Mouse (Mus musculus) CH12.LX (cell line): Measurements from ENCODE around the gene Prcc. TPM values are rescaled to one million over a fixed set of nuclear protein-coding genes. Genes with fewer than 3 reads are reported as not detected.

Experiments used
- DNase-seq: peaks from one replicate; pipeline ENCODE4 v3.0.0-alpha.2; 2013; ENCODE audit errors: extremely low read depth
- H3K27ac ChIP-seq: 2 replicates; pipeline ENCODE4 v1.5.1; 2012; ENCODE audit warnings: low read depth, mild to moderate bottlenecking, control low read depth, moderate library complexity; ENCODE audit not compliant: insufficient read depth
- H3K27me3 ChIP-seq: replicated peaks from 2 replicates; pipeline ENCODE3; 2012; ENCODE audit warnings: inconsistent platforms
- H3K36me3 ChIP-seq, 2 experiments: replicated peaks in 1 of 2; 2 replicates each; pipeline versions ENCODE3 to v1.6.1; 2012; ENCODE audit warnings: inconsistent platforms in 1 of 2, low read length in 1 of 2, mild to moderate bottlenecking in 1 of 2, mixed read lengths in 1 of 2, moderate library complexity in 1 of 2; ENCODE audit not compliant: control insufficient read depth in 1 of 2, insufficient read depth in 1 of 2
- H3K4me1 ChIP-seq, 2 experiments: 2 replicates each; pipeline ENCODE4 v1.6.1; 2012; ENCODE audit warnings: inconsistent platforms in 1 of 2, moderate library complexity in 1 of 2; ENCODE audit not compliant: insufficient read depth in 2 of 2, control insufficient read depth in 1 of 2
- H3K4me2 ChIP-seq: 2 replicates; pipeline ENCODE4 v1.6.1; 2012; ENCODE audit warnings: low read depth, mild to moderate bottlenecking, control low read depth; ENCODE audit not compliant: poor library complexity, insufficient read depth, severe bottlenecking
- H3K4me3 ChIP-seq, 3 experiments: fragments of 150-350 bp in 1 of 3; sonication (generic) in 1 of 3; replicated peaks in 1 of 3; 2 replicates each; pipeline versions ENCODE3 to v1.5.1; 2011 to 2012; ENCODE audit warnings: low read depth in 2 of 3, low read length in 2 of 3, mild to moderate bottlenecking in 2 of 3, moderate library complexity in 2 of 3, control low read depth in 1 of 3, improper control_type of control experiment in 1 of 3, inconsistent platforms in 1 of 3, mixed read lengths in 1 of 3; ENCODE audit not compliant: poor library complexity in 1 of 3
- H3K79me2 ChIP-seq: replicated peaks from 2 replicates; pipeline ENCODE4 v1.6.1; 2012; ENCODE audit warnings: mild to moderate bottlenecking, moderate library complexity; ENCODE audit not compliant: control insufficient read depth, poor library complexity, insufficient read depth, severe bottlenecking; ENCODE audit errors: extremely low read depth
- H3K9ac ChIP-seq: 2 replicates; pipeline ENCODE4 v1.6.1; 2012; ENCODE audit warnings: low read depth, mild to moderate bottlenecking, control low read depth, moderate library complexity; ENCODE audit not compliant: insufficient read depth
- H3K9me3 ChIP-seq: replicated peaks from 2 replicates; pipeline ENCODE3; 2012; ENCODE audit warnings: low read length, inconsistent platforms, mixed read lengths
- CTCF ChIP-seq, 2 experiments: IDR thresholded peaks in 1 of 2; conservative IDR thresholded peaks in 1 of 2; 2 replicates each; pipeline ENCODE4 v1.5.1; 2011 to 2012; ENCODE audit warnings: low read depth in 2 of 2, low read length in 2 of 2, improper control_type of control experiment in 1 of 2, inconsistent platforms in 1 of 2, mild to moderate bottlenecking in 1 of 2, moderate library complexity in 1 of 2
- ELF1 ChIP-seq: IDR thresholded peaks from 2 replicates; pipeline ENCODE4 v1.6.1; 2014; ENCODE audit warnings: low read depth, mild to moderate bottlenecking, inconsistent platforms, low read length, improper control_type of control experiment
- GABPA ChIP-seq: IDR thresholded peaks from 2 replicates; pipeline ENCODE4 v1.6.1; 2012; ENCODE audit warnings: low read depth, low read length, improper control_type of control experiment, inconsistent platforms; ENCODE audit not compliant: insufficient replicate concordance
- JUND ChIP-seq: conservative IDR thresholded peaks from 2 replicates; pipeline ENCODE4 v1.6.1; 2011; ENCODE audit warnings: low read depth, low read length, improper control_type of control experiment
- MAFK ChIP-seq: IDR thresholded peaks from 2 replicates; pipeline ENCODE4 v1.6.1; 2011; ENCODE audit warnings: low read length, improper control_type of control experiment; ENCODE audit not compliant: insufficient replicate concordance
- MAX ChIP-seq: IDR thresholded peaks from 2 replicates; pipeline ENCODE4 v1.6.1; 2011; ENCODE audit warnings: low read length, improper control_type of control experiment
- MAZ ChIP-seq: IDR thresholded peaks from 2 replicates; pipeline ENCODE4 v1.6.1; 2012; ENCODE audit warnings: low read depth, mild to moderate bottlenecking, inconsistent platforms, low read length, improper control_type of control experiment, moderate library complexity
- MEF2A ChIP-seq: IDR thresholded peaks from 2 replicates; pipeline ENCODE4 v1.6.1; 2014; ENCODE audit warnings: low read depth, mild to moderate bottlenecking, inconsistent platforms, low read length, improper control_type of control experiment, borderline replicate concordance
- NELFE ChIP-seq: IDR thresholded peaks from 2 replicates; pipeline ENCODE4 v1.6.1; 2011; ENCODE audit warnings: low read depth, low read length, improper control_type of control experiment
- TBP ChIP-seq: conservative IDR thresholded peaks from 2 replicates; pipeline ENCODE4 v1.6.1; 2011; ENCODE audit warnings: low read depth, low read length, improper control_type of control experiment
- TCF12 ChIP-seq: IDR thresholded peaks from 2 replicates; pipeline ENCODE4 v1.6.1; 2014; ENCODE audit warnings: low read depth, mild to moderate bottlenecking, inconsistent platforms, low read length, improper control_type of control experiment
- ZKSCAN1 ChIP-seq: IDR thresholded peaks from 2 replicates; pipeline ENCODE4 v1.6.1; 2012; ENCODE audit warnings: low read depth, inconsistent platforms, low read length, improper control_type of control experiment, borderline replicate concordance
- ZNF384 ChIP-seq: IDR thresholded peaks from 2 replicates; pipeline ENCODE4 v1.6.1; 2012; ENCODE audit warnings: low read depth, low read length, improper control_type of control experiment, inconsistent platforms
- dilution Hi-C: fragments of 300-500 bp; cut with MboI; formaldehyde crosslinking; loops from 2 replicates; pipeline ENCODE4 v1.14.3; 2020; ENCODE audit warnings: low sequenced_read_pairs; ENCODE audit not compliant: extremely low pct_unique_long_range_greater_than_20kb, extremely low pct_ligation_motif_present
- in situ Hi-C: fragments of 300-500 bp; cut with MboI; formaldehyde crosslinking; loops from 3 replicates; pipeline ENCODE4 v1.14.3; 2019; ENCODE audit warnings: low sequenced_read_pairs, low pct_ligation_motif_present, low pct_unique_long_range_greater_than_20kb, mixed read lengths
- polyA plus RNA-seq: library from polyadenylated mRNA; unstranded; fragments of >175 nt; gene quantifications from 2 replicates; pipeline ENCODE4 v1.2.1, GENCODE M21; 2012; ENCODE audit warnings: low read depth; ENCODE audit not compliant: insufficient read length
- total RNA-seq, 2 experiments: library from RNA; depleted of rRNA; stranded (reverse); fragments of 300-350 nt in 1 of 2; fragments of >200 nt in 1 of 2; gene quantifications; 2 replicates each; pipeline ENCODE4 v1.2.3; 2012 to 2014

The Prcc gene
- total and polyA plus RNA-seq, 3 experiments, result 26.4 to 58.5 (median 48.6) TPM

GRCm38 (mm10) chr3:87918551-87918950, 33.1 kb upstream of the Prcc start:
- Histone ChIP-seq H3K36me3 (peaks cover 40 to 66% of the 10 kb centered on the region in 2 experiments), H3K4me1 (peaks cover 0 to 19% of the 10 kb centered on the region in 2 experiments; a peak in 1 of 4 replicates), H3K27ac (no peak overlapping the region), H3K4me2 (peak overlapping the region; percentile 13; the same call in 1 of the 2 replicates), H3K4me3 (no peak overlapping the region)
- no peak for DNase-seq
- in situ Hi-C loops (no loop called here), dilution Hi-C loops (no loop called here)
- no peak for TF ChIP-seq MAX
- TF ChIP-seq TBP, result no peak
- TF ChIP-seq MEF2A, result no peak
- no peak for TF ChIP-seq NELFE
- TF ChIP-seq, all 38 proteins: peak for 0
- Histone ChIP-seq H3K9me3 (no peaks in the 10 kb centered on the region), H3K27me3 (no peaks in the 10 kb centered on the region), H3K79me2 (peaks cover 16% of the 10 kb centered on the region), H3K9ac (peak overlapping the region; percentile 19; the same call in 1 of the 2 replicates)

GRCm38 (mm10) chr3:87916990-87917389, 31.6 kb upstream of the Prcc start:
- Histone ChIP-seq H3K4me2 (no peak overlapping the region), H3K27ac (no peak overlapping the region), H3K9ac (no peak overlapping the region), H3K4me3 (no peak overlapping the region), H3K27me3 (no peaks in the 10 kb centered on the region), H3K9me3 (no peaks in the 10 kb centered on the region), H3K36me3 (peaks cover 33 to 66% of the 10 kb centered on the region in 2 experiments), H3K79me2 (peaks cover 27% of the 10 kb centered on the region), H3K4me1 (peaks cover 0 to 20% of the 10 kb centered on the region in 2 experiments; a peak in 2 of 4 replicates)
- DNase-seq, result no peak
- TF ChIP-seq CTCF (conservative IDR thresholded peaks at IDR 0.05 in 1 of 2, IDR thresholded peaks at IDR 0.05 in 1 of 2; ENCODE audit: low read depth in 2 of 2, low read length in 2 of 2) (peak in 1 of 2 experiments; percentile 45; a peak in 2 of 4 replicates), ZNF384 (no peak)
- in situ Hi-C loops, result no loop called here
- dilution Hi-C loops, result no loop called here

- Histone ChIP-seq H3K9me3 (no peaks in the 10 kb centered on the region), H3K79me2 (peaks cover 42% of the 10 kb centered on the region), H3K36me3 (peaks cover 32 to 71% of the 10 kb centered on the region in 2 experiments), H3K4me2 (no peak overlapping the region), H3K4me3 (no peak overlapping the region), H3K9ac (no peak overlapping the region), H3K4me1 (peaks cover 8 to 36% of the 10 kb centered on the region in 2 experiments), H3K27me3 (no peaks in the 10 kb centered on the region), H3K27ac (no peak overlapping the region)
- in situ Hi-C loops (no loop called here), dilution Hi-C loops (no loop called here)
- DNase-seq, result no peak
- TF ChIP-seq CTCF (conservative IDR thresholded peaks at IDR 0.05 in 1 of 2, IDR thresholded peaks at IDR 0.05 in 1 of 2; ENCODE audit: low read depth in 2 of 2, low read length in 2 of 2) (no peak), ZNF384 (no peak), MAZ (no peak), ZKSCAN1 (no peak), MAFK (no peak), TCF12 (no peak), ELF1 (no peak), MEF2A (no peak), JUND (no peak), GABPA (no peak)
These were observed 28.5 kb upstream of the Prcc start for GRCm38 (mm10) chr3:87913891-87914290.
